Mouse (Mus musculus) frontal cortex, postnatal 36 days (tissue): ENCODE results near the gene Kcnip4.

Source experiments
- DNase-seq, 2 experiments: peaks; one replicate each; pipeline ENCODE4 v3.0.0; 2022; ENCODE audit warnings: low spot score in 2 of 2

Gene Kcnip4

DNA sequence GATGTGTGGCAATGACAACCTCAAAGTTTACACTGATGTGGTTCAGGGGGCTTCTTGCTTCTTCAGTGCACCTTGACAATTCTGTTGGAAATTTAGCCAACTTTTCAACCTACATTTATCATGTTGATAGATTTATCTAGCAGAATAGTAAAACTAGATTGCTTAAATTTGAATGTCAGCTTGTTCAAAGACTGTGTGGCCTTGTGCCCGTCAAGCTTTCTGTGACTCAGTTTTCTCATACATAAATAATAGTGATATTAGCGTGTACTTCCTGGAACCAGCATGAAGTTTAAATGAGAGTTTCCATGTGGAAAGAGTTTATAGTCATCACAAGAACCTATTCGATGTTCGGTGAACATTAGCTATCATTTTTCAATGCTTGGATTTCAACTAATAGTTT, 1112.4 kb downstream of the Kcnip4 start:
- no peak for DNase-seq

DNA sequence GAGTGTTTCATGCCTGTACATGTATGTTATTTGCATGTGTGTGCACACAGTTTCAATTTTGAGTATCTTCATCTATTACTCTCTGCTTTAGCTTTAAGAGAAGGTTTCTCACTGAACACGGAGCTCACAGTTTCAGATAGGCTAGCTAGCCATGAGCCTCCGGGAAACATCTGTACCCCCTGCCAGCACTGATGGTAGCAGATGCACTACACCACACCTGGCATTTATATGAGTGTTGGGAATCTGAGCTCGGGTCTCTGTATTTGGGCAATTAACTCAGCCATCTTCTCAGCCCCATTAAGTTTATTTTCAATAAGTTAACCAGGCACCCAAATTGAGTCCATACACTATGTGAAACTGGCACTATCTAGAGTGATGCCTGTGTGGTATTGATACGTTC, 1113.2 kb downstream of the Kcnip4 start:
- no peak for DNase-seq

- no peak for DNase-seq
These were observed 1114.4 kb downstream of the Kcnip4 start for GRCm38 (mm10) chr5:48410348-48410747.

- DNase-seq = no peak
These were observed 1116.4 kb downstream of the Kcnip4 start for GRCm38 (mm10) chr5:48408276-48408675.

DNA sequence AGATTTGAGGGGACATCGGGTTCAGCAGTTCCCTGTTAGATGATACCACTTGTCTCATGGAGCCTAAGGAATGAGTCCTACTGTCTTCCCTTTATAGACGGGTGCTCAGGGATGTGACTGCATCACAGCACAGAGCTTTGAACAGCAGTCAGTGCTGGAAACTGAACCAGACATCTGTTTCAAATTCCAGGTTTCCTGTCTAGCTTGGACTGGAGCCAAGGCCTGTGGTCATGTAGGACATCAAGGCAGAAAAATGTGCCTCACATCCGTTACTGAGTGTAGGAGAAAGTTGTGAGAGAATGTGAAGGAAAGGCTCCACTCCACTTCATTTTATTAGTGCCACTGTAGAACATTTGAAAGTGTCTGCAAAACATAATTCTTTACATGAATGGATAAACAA, 1122.2 kb downstream of the Kcnip4 start:
- DNase-seq = no peak

- peak; percentile 96 to 98 for DNase-seq
These were observed 1152.6 kb downstream of the Kcnip4 start for GRCm38 (mm10) chr5:48371890-48372766.

- DNase-seq = no peak
These were observed 1175.4 kb downstream of the Kcnip4 start for GRCm38 (mm10) chr5:48349309-48349708.

- no peak for DNase-seq
These were observed 1178.6 kb downstream of the Kcnip4 start for GRCm38 (mm10) chr5:48345983-48346648.

- DNase-seq = no peak
These were observed 1179.4 kb downstream of the Kcnip4 start for GRCm38 (mm10) chr5:48345095-48345982.

GRCm38 (mm10) chr5:48340808-48341433, 1183.8 kb downstream of the Kcnip4 start:
- DNase-seq = no peak
